ENCODE assay signal across 8 mouse cellular contexts in genomic region chr6:112273501-112274205, GRCm38 (mm10). TPM values are rescaled to one million over a fixed set of nuclear protein-coding genes. Genes with fewer than 3 reads are reported as not detected.
A peak's percentile ranks its signal among the peaks of the same experiment; 100 is the strongest.
DNase-seq lines count a peak whose midpoint lies in the region; ATAC-seq lines count a peak whose summit lies in the region.

Gene Lmcd1 (plus strand): TSS chr6:112273758.

- ATAC-seq in intestine, embryonic 14.5 days (replicated peaks; ENCODE audit: low FRiP score, low TSS enrichment, low read depth), result peak; percentile 90
- peak; percentile 43; the same call in 1 of the 2 replicates for ATAC-seq in megakaryocyte, adult 5-6 weeks (ENCODE audit: poor library complexity, severe bottlenecking)
- no peak for ATAC-seq in CD4-positive, CD25-positive, alpha-beta regulatory T cell, adult 4 months

- no peaks in the 10 kb centered on the region for H3K27me3 ChIP-seq in intestine, embryonic 14.5 days (replicated peaks; ENCODE audit: control insufficient read depth, insufficient read depth, low read length)

- 3% methylated on average over 21 of the region's 21 CpGs for WGBS in intestine, embryonic 14.5 days

- peak within 1 kb of the TSS; percentile 26 for H3K4me3 ChIP-seq in intestine, embryonic 14.5 days (ENCODE audit: low read depth, low read length)

- peak; percentile 92 to 93 for DNase-seq in adrenal gland, postnatal 36 days
- DNase-seq in embryo, embryonic 11.5 days (ENCODE audit: low read depth, low spot score), result peak; percentile 65
- DNase-seq in gastrocnemius, postnatal 25 days, result peak; percentile 94
- peak; percentile 84 for DNase-seq in intestine, embryonic 14.5 days (ENCODE audit: low spot score)
- DNase-seq in left cerebral cortex, adult 8-10 months (ENCODE audit: low spot score in 2 of 2), result peak; percentile 40 to 70
- DNase-seq in right cerebral cortex, postnatal 10 days (ENCODE audit: low spot score in 2 of 2), result peak; percentile 85 to 89

- peak within 1 kb of the TSS; percentile 28; the same call in 1 of the 2 replicates for H3K27ac ChIP-seq in intestine, embryonic 14.5 days (ENCODE audit: low read depth)

- H3K4me1 ChIP-seq in intestine, embryonic 14.5 days (replicated peaks; ENCODE audit: control insufficient read depth, insufficient read depth, low read length), result peaks cover 9% of the 10 kb centered on the region

- peak within 1 kb of the TSS; percentile 51 for H3K4me2 ChIP-seq in intestine, embryonic 14.5 days (ENCODE audit: low read length)

- no peaks in the 10 kb centered on the region for H3K36me3 ChIP-seq in intestine, embryonic 14.5 days (ENCODE audit: control insufficient read depth, insufficient read depth, low read length)

- no peaks in the 10 kb centered on the region for H3K9me3 ChIP-seq in intestine, embryonic 14.5 days (ENCODE audit: control insufficient read depth, low read length)

- H3K9ac ChIP-seq in intestine, embryonic 14.5 days (ENCODE audit: low read length), result no peak within 1 kb of the TSS; the same call in 1 of the 2 replicates

RNA-seq across cellular contexts. Expression of gene Lmcd1, which starts in this region (rescaled TPM):
- 1 to 10 TPM; 5.2 to 8.4 TPM for total RNA-seq in adrenal gland, postnatal 36 days (2021)
- 100 to 1,000 TPM in 1 of 2 experiments, 10 to 100 TPM in 1; 98.2 to 394 TPM for total RNA-seq in gastrocnemius, postnatal 25 days (2021)
- 17.9 and 18.0 TPM in 2 replicates for polyA plus RNA-seq in intestine, embryonic 14.5 days (2014; fragmentation: Nextera tagmentation; extraction: Ambion mirVana)
- 10 to 100 TPM in 1 of 4 experiments, 1 to 10 TPM in 3; 8.7 to 10.8 (median 9.5) TPM for total RNA-seq in left cerebral cortex, adult 8-10 months (2022)
- total RNA-seq in megakaryocyte, adult 5-6 weeks (2015), result 0.27 TPM in 1 of 2 replicates, not detected in the other
- 0.11 and 0.20 TPM in 2 replicates for total RNA-seq in megakaryocyte, adult 5-6 weeks (2017)
- polyA plus RNA-seq in CD4-positive, CD25-positive, alpha-beta regulatory T cell, adult 4 months (2017; shearing (Covaris generic)), result not detected

Comparison
In these comparisons a context has a peak if more than half of its experiments do, and no peak if none do; other contexts are left out.
1. RNA of gene Lmcd1 (total RNA-seq): 98.2 to 394 TPM in gastrocnemius, postnatal 25 days; 8.7 to 10.8 TPM in left cerebral cortex, adult 8-10 months, 5.2 to 8.4 TPM in adrenal gland, postnatal 36 days and 0.11 to 0.27 TPM in megakaryocyte, adult 5-6 weeks; every median in the first group is over 4 times any median in the second.
2. RNA of gene Lmcd1 (polyA plus RNA-seq): 17.9 to 18.0 TPM in intestine, embryonic 14.5 days; not detected in CD4-positive, CD25-positive, alpha-beta regulatory T cell, adult 4 months; every median in the first group is over 10 times any median in the second.
3. Peak in ATAC-seq in megakaryocyte, adult 5-6 weeks; RNA of the gene not detected or under 1 TPM.
4. Peak in every context shown above with its lines, with median percentiles within 50 percentile points of each other: DNase-seq.